Mouse (Mus musculus) frontal cortex, postnatal 25 days (tissue): ENCODE measurements around the gene 1500015O10Rik.

ENCODE experiments used
- DNase-seq, 2 experiments: peaks; one replicate each; pipeline ENCODE4 v3.0.0; 2022; ENCODE audit warnings: low spot score in 2 of 2

Gene 1500015O10Rik

GRCm38 (mm10) chr1:43730491-43730924 is at the start of gene 1500015O10Rik:
TSS of gene 1500015O10Rik (plus strand) at chr1:43730602.
- peak in 1 of 2 experiments; percentile 36 for DNase-seq

DNA sequence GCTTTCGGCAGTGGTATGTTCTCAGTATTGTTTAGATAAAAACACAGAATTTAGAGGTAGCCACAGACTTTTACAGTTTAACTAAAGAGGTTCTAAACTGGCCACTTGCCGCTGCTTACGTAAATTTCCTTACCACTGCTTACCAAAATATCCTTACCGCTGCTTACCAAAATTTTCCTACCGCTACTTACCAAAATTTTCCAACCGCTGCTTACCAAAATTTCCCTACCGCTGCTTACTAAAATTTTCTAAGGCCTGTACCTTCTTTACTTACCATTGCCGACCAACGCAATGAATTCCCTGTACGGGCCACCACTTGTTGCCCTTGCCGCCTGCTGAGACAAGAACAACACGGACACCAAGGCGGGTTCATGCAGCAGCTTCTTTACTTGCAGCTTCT is 40.4 kb upstream of the 1500015O10Rik start:
- DNase-seq, result no peak

DNA sequence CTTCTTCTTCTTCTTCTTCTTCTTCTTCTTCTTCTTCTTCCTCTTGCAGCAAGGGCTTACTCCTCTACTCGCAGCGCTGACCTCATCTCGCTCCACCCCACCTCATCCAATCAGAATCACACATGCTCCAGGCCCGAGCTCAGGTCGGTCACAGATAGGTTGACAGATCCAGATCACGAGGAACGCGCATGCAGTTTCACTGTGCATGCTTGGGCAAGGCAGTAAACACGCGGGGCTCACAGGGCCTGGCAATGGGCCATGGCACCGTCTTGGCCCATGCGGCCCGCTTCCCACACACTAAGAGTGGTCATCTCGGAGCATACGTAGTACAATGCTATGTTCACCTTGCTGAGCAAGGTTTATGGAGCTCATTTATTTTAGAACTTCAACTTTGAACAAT is 39.9 kb upstream of the 1500015O10Rik start:
- no peak for DNase-seq

GRCm38 (mm10) chr1:43694076-43694475 is 36.3 kb upstream of the 1500015O10Rik start:
- DNase-seq, result no peak

GRCm38 (mm10) chr1:43694851-43695545 is 35.4 kb upstream of the 1500015O10Rik start:
- peak; percentile 45 to 53 for DNase-seq

DNA sequence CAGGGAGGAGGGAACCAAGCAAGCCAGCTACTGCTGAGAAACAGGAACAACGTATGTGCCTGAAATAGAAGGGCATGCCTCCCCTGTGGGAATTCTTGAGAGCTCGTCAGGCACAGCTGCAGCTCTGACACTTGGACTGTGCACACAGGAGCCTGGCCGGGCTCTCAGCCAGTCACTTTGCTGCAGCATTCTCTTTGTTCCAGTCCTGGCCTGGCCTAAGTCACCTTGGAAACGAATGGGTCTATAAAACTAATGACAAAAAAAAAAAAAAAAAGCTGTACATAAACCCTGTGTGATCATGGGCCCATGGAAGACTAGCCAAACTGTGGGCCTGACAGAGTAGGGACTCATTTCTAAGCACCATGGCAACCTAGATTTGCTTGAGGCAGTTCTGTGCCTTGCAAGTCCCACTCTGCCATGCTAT is 31.8 kb upstream of the 1500015O10Rik start:
- no peak for DNase-seq

- no peak for DNase-seq
Observed at GRCm38 (mm10) chr1:43714841-43715240, 15.6 kb upstream of the 1500015O10Rik start.

GRCm38 (mm10) chr1:43717967-43718366 is 12.4 kb upstream of the 1500015O10Rik start:
- DNase-seq, result no peak

DNA sequence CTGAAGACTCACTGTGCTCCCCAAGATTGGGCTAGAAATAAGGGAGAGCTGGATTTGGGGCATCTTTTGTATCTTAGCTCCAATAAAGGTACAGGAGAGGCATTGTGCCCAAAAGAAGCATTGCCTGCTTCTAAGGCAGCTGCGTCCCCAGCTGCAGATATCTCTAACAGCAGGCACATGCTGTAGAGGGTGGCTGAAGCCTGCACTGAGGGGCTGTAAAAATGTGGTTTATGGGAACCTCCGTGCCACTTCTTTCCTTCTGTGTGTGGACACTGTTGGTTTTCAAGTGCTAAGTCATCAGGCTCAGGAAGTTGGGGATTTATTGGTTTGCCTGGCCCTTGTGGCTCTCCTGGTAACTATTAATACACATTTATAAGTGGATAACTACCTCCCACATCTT is 11.6 kb upstream of the 1500015O10Rik start:
- DNase-seq, result no peak

DNA sequence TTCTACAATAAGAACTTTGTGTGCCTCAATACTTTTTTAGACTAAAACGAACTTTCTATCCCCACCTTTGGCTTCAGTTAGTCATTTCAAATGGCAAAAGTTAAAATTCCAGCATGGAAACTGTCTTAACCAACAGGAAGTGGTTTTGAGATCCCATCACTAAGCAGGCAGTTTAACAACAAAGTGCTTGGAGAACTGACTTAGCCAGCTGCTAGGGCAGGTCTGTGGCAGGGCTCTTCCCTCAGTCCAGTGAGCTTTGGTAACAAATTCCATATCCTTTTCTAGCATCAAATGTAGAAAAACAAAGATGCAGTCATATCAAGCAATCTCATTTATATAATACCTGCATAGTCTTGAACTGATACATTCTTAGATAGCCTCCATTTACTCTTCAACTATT is 7.9 kb upstream of the 1500015O10Rik start:
- no peak for DNase-seq

DNA sequence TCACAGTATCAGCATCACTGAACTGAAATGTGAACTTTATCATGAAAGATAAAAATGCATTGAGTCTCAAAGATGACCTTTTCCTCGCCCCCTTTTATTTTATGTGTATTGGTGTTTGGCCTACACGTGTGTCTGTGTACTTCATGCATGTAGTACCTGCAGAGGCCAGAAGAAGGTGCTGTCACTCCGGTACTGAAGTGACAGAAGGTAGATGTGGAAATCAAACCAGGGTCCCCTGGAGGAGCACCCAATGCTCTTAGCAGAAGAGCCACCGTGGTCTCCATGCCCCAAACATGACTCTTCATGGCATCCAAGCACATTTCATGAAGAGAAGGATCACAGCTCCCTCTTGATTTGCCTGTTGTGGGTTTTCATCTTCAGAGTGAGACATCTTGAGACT is 1.7 kb downstream of the 1500015O10Rik start:
- DNase-seq, result no peak

GRCm38 (mm10) chr1:43732657-43733056 is 2.3 kb downstream of the 1500015O10Rik start:
- no peak for DNase-seq

- DNase-seq, result peak in 1 of 2 experiments; percentile 39
Observed at GRCm38 (mm10) chr1:43737812-43738518, 7.6 kb downstream of the 1500015O10Rik start.

- DNase-seq, result no peak
Observed at GRCm38 (mm10) chr1:43738519-43738894, 8.1 kb downstream of the 1500015O10Rik start.

GRCm38 (mm10) chr1:43754448-43755312 is 24.3 kb downstream of the 1500015O10Rik start:
- no peak for DNase-seq

DNA sequence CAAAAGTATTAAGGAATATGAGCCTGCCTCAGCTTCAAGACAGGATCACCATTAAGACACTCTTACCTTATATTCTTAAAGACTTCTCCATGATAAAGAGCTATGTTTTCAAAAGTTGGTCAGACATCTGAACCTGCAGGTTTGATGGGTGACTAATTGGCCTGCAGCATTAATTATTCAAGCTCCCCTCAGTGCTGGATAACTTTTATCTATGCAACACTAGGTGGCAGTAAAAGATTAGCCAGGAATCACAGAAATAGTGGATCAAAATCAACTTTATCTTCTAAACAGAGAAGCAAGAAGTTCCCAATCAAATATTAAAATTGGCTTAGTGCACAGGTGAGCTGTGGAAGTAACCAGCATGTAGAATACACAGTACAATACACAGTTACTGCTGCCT is 29.7 kb downstream of the 1500015O10Rik start:
- DNase-seq, result no peak

- no peak for DNase-seq
Observed at GRCm38 (mm10) chr1:43764481-43764880, 34.1 kb downstream of the 1500015O10Rik start.

- no peak for DNase-seq
Observed at GRCm38 (mm10) chr1:43766328-43766727, 35.9 kb downstream of the 1500015O10Rik start.

GRCm38 (mm10) chr1:43768385-43768990 is 38.1 kb downstream of the 1500015O10Rik start:
- no peak for DNase-seq

- DNase-seq, result no peak
Observed at GRCm38 (mm10) chr1:43769348-43769747, 38.9 kb downstream of the 1500015O10Rik start.

GRCm38 (mm10) chr1:43770032-43770431 is 39.6 kb downstream of the 1500015O10Rik start:
- no peak for DNase-seq

GRCm38 (mm10) chr1:43772694-43773093 is 42.3 kb downstream of the 1500015O10Rik start:
- DNase-seq, result no peak
